Mouse (Mus musculus) retina, embryonic 14.5 days (tissue): ENCODE data around the gene Efcc1.

Experiments
- DNase-seq: peaks from one replicate; pipeline ENCODE4 v3.0.0-alpha.2; 2015; ENCODE audit warnings: low spot score

Gene Efcc1

DNA sequence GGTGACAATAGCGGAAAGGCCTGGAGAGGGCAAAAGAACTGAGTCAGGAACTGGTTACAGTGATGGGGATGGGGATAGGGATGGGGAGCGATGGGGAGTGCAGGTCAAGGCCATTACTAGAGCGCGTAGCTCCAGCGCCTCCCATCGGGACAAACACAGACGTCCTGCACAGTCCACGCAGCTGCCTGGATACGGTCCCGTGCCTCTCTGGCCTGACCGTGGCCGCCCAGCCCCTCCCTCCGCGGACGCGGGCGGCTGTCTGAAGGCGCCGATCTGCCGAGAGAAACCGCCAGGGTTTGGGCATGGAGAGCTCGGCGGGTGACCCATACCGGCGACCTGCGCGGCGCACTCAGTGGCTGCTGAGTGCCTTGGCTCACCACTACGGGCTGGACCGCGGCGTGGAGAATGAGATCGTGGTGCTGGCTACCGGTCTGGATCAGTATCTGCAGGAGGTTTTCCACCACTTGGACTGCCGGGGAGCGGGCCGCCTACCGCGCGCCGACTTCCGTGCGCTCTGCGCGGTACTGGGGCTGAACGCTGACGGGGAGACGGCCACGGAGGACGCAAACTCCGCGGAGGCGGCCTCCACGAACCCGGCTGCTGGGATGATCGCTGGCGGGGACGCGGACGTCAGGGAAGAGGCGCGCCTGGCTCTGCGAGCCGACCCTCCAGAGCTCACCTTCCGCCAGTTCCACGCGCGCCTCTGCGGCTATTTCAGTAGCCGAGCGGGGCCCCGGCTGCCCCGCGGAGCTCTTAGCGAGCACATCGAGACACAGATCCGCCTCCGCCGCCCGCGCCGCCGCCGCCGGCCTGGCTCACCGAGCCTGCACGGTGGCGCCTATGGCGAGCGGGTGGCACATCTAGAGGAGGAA is at the start of gene Efcc1:
Gene Efcc1 (plus strand): TSS at position 279 of the 872 bp plus-strand sequence.
- DNase-seq: peak; percentile 63

DNA sequence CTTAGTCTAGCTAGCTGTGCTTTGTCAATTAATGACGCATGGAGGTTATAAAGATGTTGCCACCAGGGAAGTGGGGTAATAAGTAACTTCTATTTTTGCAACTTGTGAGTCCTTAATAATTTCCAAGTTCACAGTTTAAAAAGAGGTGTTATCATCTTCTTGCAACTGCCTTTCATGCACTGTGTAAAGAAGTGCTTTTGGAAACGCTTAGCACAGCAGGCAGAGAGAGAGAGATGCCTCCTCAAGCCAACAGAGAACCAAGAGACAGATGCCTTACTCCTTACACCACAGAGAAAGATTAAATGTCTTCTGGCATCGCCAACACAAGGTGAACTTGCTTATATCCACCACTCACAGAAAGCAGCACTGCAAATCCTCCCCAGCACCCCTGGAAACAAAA is 34.7 kb upstream of the Efcc1 start:
- no peak for DNase-seq

DNA sequence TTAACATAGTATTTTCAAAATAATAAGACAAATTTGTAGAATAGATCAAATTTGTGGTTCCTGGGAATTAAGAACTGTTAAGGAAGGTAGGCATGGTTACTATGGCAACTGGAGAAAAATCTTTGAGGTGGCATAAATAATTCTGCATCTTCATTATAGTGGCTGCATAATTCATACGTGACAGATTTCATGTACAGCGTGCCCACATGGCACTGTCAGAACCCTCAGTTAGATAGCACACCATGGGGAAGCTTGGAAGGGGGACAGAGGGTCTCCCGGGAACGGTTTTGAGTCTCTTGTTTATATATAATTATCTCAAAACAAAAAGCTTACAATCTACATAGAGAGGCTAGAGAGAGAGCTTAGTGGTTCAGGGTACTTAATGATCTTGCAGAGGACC is 34.1 kb upstream of the Efcc1 start:
- DNase-seq: no peak

DNA sequence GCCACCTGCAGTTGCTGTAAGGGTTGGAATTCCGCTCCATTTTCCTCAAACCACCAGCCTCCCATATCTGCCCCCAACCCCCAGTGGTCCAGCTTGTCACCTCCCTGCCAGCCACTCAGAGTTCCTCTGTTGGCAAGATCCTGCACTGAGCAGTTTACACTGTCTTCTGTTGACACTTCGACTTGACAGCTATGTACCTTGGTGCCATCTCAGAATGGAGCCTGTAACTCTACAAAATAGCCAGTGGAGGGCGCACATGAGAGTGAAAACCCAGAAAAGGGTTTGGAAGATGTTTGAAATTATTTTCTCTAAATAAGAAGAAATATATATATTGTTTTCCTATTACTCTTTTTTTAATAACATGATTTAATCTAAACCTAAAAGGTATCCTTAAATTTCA is 24.4 kb upstream of the Efcc1 start:
- peak; percentile 62 for DNase-seq

DNA sequence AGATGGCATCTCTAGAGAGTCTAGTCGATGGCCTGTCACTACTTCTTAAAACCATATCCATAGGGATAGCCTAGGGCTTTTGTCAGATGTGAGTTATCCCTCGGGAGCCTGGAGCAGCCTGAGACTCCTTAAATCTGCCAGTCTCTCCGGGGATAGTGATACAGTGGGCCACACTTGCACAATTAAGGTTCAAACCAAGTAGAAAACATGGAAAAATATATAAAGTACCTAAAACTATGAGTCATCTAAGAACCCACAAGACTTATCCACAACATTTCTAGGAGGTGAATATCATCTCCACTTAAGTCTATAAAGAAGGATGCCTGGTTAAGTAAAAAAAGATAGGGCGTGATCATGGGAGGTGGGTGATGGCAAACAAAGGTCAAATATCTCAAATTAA is 18.4 kb upstream of the Efcc1 start:
- DNase-seq: no peak

DNA sequence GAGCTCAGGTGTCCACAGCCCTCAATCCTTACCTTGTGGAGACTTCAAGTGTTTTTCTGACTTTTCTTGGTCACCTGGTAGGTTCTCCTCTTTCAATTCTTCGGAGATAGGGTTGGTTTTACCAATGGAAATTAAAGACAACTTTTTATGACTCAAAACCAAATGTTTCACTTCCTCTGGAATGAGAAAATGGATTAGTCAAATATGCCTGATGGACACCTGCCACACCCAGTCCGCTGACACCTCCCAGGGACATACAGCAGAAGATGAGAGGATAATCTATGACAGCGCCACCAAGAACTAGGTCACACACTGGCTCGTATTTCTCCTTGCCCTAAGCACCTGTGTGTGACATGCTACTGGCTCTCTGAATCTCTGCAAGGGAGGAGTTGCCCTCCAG is 16.6 kb upstream of the Efcc1 start:
- DNase-seq: no peak

DNA sequence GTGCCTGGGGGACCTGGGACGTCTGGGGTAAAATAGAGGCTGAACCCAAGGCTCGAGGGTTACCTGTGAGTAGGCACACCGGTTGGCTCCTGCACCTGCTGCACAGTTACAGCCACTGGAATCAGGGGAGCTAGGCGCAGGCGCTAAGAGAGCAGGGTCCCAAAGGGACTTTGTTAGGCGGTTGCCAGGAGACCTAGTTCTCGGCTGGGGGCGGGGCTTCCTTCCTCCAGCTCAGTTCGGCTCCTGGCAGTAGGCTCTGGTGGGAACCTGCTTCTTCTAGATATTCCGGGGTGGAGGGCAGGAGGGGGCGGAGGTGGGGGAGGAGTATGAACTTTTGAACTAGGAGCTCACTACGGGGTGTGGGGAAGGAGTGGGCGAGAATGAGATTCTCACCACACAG is 8.0 kb upstream of the Efcc1 start:
- peak; percentile 90 for DNase-seq

DNA sequence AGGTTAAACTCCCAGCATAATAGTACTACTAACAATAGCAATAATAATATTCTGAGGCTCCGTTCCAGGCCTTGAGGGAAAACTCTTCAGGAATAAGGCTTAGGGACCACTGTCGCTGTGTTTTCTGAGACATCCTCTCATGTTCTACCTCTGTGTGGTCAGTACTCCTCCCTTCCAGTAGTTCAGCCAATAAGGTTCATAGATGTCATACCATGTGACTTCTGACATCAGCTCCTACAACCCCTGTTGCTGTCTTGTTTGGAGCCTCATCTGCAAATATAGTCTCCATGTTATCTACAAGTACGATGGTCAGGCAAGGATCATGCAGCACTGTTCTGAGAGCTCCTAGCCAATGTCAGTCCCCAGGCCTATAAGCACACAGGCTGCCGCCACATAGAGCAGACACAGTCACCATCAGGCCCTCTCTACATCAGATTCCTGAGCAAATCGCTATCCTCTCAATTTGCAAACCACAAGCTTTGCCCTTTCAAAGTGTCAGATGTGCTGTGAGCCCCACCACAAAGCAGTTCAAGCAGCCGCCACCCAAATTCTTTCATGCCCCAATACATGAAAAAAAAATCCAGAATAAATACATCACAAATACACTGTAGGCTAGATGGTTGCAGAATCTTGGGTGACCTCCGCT is 5.3 kb upstream of the Efcc1 start:
- DNase-seq: no peak

DNA sequence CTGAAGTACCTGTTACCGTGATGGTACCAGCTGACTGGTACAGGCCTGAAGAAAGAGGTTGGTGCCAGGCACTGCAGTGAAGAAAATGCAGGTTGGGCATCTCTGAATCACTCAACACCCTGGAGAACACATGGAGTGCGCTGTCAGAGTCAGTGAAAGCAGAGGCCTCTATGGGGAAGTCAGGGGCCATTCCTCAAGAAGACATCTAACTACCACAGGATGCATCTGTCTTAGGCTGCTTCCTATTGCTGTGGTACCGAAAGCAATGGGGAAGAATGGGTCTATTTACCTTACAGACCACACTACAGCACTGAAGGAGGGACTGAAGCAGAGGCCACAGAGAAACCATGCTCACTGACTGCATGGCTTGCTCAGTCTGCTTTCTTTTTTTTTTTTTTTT is 2.6 kb upstream of the Efcc1 start:
- no peak for DNase-seq

DNA sequence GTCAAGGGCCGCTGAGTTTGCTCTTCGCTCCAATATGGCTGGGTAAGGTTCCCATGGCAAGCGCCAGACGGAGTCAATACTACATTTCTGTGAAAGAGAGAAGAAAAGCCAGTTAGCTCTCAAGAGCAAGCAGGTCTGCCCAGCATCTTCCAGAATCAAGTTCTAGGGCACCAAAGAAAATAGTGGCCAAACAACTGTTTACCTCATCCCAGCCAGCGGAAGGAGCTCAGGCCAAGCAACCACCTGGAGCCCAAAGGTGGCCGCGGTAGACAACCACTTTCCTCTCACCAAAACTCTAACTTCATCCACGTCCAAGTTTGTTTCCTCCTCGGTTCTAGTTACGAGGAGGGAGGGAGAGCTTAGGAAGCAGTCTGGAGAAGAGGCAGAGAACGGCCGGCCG is 528 bp upstream of the Efcc1 start:
- DNase-seq: no peak

DNA sequence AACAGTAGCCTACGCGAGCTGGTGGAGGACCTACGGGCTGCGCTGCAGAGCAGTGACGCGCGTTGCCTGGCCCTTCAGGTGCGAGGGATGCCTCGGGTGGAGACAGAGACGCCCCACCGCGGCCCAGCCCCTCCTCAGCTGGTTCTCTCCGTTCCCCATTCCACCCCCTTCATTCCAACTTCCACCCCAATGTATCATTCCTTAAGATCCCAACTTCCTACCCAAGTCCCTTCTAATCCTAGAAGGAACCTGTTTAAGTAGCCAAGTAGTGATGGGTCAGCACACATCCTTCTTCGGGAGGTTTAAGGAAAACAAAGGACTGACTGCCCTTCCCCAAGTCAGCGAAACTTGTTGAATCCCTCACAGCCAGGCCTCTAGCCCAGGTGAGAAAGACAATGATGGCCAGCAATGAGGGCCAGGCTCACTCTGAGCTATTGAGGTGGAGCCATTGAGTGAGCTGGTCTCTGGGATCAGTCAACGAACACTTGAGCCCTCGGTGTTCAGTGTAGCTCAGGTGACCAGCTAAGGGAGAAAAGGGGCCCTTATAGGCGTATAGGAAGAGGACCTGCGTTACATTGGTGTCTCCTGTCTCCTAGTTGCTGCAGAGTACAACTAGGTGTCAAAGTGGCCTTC is 910 bp downstream of the Efcc1 start:
- DNase-seq: no peak

DNA sequence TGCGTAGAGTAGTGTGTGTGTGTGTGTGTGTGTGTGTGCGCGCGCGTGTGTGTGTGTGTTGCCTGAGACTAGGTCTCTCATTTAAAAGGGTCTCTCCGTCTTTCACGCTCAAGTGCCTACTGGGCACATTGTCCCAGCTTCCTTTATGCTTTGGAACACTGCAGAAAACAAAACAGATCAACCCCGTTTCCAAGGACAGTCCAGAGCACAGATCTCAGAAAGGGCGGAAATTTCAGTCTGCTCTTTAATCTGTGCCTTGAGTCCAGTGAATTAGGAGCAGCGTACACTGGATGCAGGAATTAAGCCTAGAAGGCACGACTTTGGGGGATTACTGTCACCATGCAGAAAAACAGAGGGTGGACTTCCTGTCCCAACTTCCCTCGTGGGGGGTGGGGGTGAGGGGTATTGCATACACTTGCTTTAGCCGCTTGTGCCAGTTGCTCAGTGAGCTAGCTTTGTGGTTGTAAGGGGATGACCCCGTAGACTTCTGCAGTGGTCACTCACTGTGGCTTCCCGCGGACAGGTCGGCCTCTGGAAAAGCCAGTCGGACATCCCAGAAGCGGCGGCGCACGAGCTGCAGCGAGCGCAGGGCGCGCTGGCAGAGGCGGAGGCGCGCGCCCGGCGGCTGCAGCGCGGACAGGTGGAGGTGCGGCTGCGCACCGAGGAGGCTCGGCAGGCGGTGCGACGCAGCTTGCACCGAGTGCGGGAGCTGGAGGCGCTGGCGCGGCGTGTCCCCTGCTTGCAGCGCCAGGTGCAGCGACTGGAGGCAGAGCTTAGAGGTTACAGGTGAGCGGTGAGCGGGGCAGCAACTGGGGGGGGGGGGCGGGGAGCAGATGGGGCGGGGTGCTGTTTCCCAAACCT is 1.7 kb downstream of the Efcc1 start:
- no peak for DNase-seq

DNA sequence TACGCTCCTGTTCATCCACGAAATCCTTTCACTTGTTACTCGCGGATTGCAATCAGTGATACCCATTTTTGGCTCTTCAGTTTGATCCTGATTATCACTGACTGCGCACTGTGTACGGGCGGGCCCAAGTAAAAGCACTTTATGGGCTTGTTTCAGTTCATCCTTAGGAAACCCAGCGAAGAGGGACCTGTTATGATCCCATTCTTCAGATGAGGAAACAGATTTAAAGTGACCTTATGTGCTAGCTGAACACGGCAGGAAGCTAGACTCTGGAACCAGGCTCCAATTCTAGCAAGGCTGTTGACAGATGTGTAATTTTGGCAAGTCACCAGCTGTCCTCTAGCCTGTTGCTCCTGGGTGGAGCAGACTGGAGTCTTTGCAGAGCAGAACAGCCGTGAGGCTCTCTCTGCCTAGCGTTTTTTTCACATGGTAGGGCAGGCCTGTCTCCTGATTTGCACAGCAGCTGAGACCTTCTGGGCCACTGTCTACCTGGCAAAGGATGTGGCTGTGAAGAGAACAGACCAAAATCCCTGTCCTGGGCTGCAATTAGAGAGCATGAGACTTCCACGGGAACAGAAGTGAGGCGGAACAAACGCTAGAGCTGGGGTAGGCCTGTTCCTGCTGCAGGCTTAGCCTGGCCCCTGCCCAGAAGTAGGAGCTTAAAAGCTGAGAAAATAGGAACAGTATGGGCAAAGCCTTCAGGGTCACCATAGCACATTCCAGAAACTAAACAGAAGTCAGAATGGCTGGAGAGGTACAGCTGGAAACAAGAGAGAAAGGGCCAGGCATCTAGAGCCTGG is 2.7 kb downstream of the Efcc1 start:
- no peak for DNase-seq

DNA sequence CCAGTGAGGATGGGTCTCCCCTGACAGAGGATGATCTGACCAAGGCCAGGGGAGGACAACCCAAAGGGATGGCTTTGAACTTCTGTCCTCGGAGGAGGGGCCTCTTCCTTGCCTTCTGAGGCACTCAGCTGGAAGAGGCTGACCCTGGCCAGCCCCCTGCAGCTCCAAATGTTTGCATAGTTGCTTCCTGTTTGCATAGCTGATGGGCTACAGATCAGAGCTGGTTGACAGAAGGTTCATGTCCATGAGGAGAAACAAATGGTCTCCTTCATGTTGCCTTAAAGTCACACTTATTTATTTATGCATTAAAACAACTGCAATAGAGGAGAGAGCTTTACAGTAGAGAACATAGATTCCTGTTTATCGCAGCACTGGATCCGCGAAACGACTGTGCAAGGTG is 3.5 kb downstream of the Efcc1 start:
- no peak for DNase-seq

DNA sequence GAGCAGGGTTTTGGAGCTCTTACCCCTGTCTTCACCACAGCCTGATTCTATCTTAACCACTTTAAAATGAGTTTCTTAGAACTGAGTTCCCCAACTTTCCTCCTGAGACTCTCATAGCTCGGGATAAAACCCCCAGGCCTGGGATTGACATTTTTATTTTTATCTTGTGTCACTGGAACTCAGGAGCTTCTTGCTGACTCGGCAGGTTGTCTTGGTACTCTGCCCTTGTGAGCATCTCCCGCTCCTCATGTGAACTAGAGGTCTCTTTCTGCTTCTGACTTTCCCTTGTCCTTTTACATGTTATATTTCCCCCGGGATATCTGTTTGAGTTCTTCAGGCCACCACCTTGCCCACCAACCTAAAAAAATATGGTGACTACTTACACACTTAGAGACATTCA is 6.3 kb downstream of the Efcc1 start:
- DNase-seq: no peak

DNA sequence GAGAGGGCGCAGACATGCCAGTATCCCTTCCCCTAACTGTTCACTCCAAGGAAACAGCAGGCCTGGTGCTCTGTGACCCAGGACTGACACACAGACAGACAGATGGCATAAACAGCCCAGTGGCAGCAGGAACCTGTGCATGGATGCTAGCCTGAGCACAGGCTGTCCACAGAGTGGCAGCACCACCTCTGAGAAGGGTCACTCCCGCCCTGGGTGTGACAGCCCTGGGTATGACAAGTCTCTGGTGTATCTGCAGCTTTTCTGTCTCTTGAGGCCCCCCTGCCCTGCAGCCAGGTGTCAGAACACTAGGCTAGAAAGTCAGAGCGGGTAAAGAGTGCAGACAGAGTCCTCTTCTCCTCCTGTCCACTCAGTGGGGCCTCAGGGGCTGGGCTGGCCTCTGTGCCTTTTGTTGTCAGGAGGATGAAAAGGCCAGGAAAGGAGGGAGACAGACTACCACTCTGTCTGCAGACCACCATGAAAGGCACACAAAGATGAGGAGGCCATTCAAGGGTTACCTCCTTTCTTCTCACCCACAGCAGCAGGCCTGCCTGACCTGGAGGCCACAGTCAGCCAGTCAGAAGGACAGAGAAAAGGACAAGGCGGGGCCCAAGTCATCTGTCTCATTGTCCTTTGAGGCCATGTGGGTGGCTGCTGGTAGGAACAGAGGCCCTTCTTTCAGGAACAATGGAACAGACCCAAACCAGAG is 7.4 kb downstream of the Efcc1 start:
- peak; percentile 76 for DNase-seq

DNA sequence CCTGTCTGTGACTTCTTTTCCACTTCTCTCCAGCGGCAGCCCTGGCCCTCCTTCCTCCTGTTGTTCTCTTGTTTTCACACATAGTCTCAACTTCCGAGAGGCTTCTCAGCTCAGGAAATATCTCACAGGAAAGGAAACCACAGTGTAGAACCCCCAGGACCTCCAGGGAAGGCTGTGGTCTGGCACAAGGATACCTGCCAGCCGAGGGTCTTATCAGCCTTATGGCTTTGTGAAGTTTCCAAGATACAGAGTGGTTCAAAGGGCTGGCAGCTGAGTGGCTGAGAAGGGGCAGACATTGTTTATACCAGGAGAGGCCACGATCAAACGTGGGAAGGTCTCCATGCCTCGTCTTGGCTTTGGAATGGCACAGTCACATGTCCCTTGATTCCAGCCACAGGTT is 9.2 kb downstream of the Efcc1 start:
- no peak for DNase-seq

DNA sequence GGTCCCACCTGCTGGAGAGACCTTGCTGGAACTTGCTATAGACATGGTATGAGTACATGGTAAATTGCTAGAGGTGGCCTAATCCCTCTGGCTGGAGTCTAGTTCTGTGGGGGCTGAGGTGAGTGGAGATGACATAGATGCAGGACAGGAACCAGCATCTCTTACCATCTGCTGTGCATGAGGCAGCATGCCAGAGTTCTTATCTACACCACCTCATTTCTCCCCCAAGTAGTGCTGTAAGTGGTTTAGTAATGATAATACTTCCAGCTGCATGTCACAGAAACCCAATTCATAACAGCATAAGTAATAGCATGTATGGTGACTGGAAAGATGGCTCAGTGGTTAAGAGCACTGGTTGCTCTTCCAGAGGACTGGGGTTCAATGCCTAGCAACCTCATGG is 9.8 kb downstream of the Efcc1 start:
- DNase-seq: no peak

DNA sequence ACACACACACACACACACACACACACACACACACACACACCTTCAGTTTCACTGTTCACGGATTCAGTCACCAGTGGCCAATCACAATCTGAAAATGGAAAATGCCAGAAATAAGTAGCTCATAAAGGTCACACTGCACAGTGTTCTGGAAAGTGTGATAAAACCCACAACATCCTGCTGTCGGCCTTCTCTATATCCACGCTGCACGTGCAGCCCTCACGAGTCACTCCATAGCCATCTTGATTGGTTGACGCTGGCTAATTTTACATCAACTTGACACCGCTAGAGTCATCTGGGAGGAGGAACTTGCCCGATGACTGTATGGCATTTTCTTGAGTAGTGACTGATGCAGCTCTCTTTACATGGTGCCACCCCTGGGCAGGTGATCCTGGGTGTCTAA is 11.3 kb downstream of the Efcc1 start:
- no peak for DNase-seq

DNA sequence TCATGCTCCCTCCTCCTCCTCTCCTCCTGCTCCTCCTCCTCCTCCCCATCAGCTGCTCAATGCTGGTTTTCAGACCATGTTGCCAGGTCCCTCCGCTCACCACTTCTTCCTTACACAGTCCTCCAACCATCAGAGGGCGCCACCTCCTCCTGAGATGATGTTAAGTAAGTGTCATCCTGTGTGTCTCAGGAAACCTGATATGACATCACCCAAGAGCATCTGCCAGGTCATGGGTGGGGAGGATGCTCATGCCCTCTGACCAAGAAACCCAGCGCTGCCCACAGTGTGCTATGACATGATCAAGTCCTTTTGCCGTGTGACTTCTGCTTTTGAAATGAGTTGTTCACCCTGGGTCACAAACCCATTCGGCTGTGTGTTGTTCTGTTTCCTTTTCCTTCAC is 12.1 kb downstream of the Efcc1 start:
- no peak for DNase-seq

DNA sequence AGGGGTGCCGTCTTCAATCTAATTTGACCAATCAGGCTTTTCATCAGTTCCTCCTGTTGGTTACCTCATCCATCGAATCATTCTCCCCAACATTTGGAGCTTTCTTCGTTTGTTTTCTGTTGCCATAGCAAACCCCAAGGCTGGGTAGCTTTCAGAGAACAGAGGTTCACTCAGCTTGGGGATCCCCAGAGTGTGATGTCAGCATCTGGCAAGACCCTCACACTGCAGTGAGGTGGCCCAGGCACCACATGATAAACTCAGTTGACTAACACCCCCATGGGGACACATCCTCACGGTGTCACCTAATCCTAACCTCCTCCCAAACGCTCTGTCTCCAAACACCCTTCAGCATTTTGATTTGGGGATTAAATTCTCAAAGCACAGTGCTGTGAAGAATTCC is 12.6 kb downstream of the Efcc1 start:
- no peak for DNase-seq
